Mouse (Mus musculus): ENCODE data around the gene Ctnnd2. TPM values are rescaled to one million over a fixed set of nuclear protein-coding genes. Genes with fewer than 3 reads are reported as not detected.
A peak's percentile ranks its signal among the peaks of the same experiment; 100 is the strongest.

Ctnnd2 gene
- polyA plus RNA-seq, 1 experiment from 2014 or later = 61.2 TPM

DNA sequence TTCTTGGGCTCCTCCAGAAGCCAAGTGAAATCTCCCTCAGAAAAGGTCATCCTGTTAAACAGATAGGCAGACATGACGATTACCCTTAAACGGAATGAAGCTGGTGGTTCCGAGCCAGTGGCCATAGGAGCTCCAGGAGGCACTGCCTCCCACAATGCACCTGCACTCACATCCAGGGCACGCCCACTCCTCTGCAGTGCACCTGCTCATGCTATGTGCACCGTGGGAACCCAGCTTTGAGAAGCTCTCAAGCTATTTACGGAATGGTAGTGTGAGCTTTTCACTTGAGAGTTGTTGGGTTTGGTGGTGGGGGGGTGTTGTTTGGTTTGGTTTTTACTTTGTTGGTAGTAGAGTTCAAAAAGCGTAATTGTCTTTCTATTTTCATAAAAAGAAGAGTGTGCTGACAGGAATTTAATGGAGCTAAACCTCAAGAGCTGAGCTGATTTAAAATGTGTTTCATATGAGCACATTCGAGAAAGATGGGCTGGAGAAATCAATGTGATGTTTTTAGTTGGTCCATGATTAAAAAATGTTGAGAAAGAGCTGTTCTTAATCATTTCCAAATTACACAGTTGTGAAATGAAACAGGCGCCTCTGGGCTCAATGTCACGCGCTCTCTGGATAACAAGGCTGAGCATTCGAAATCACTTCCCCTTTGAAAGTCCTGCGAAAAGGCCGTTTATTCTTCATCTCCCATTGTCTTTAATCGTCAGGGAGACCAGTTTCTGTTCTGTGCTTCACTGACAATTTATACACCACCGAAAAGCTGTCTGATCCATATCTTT is 802.8 kb downstream of the Ctnnd2 start:
- Histone ChIP-seq H3K4me2 (ENCODE audit: low read length) (no peak overlapping the region), H3K27ac (replicated peaks; ENCODE audit: low read depth, low read length) (no peak overlapping the region; the same call in 1 of the 2 replicates), H3K27me3 (ENCODE audit: control insufficient read depth, insufficient read depth, low read length) (no peaks in the 10 kb centered on the region), H3K36me3 (ENCODE audit: control insufficient read depth, insufficient read depth, low read length) (no peaks in the 10 kb centered on the region; the same call in 1 of the 2 replicates), H3K4me3 (replicated peaks; ENCODE audit: low read depth, low read length) (no peak overlapping the region), H3K9me3 (ENCODE audit: control insufficient read depth, low read length) (no peaks in the 10 kb centered on the region), H3K4me1 (ENCODE audit: control insufficient read depth, insufficient read depth, low read length) (no peaks in the 10 kb centered on the region), H3K9ac (replicated peaks; ENCODE audit: low read length) (no peak overlapping the region)
- peak; percentile 38 for DNase-seq
- 68% methylated on average over 16 of the region's 16 CpGs for WGBS
- ATAC-seq (ENCODE audit: low FRiP score, low TSS enrichment) = no peak

DNA sequence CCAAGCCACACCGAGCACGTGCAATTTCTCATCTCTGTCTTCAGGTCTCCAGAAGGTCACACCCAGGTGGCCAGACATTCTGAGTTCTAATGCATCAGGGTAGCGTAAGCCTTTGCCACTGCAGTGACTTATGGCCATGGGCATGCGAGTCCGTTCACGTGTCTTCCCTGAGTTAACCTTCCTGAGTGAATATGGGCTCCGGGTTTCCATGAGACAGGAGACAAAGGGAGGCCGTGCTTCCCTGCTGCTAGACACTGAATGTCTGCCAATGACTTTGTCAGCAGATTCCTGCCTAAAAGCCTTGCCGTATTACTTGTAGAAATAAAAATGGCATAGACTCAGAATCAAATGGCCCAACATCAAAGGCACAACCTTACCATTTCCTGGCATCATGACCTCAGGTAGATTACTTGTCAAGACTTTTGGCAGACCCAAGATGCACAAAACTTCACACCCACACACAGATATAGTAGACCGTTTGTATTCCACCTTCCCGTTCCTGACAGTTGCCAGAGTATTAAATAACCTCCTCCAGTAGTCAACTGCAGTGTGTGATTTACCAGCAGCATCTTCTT is 804.9 kb downstream of the Ctnnd2 start:
- DNase-seq (no peak), ATAC-seq (ENCODE audit: low FRiP score, low TSS enrichment) (no peak)
- WGBS = 85% methylated on average over 11 of the region's 11 CpGs
- Histone ChIP-seq H3K4me2 (ENCODE audit: low read length) (no peak overlapping the region), H3K27me3 (ENCODE audit: control insufficient read depth, insufficient read depth, low read length) (no peaks in the 10 kb centered on the region), H3K9me3 (ENCODE audit: control insufficient read depth, low read length) (no peaks in the 10 kb centered on the region), H3K4me3 (replicated peaks; ENCODE audit: low read depth, low read length) (no peak overlapping the region), H3K36me3 (ENCODE audit: control insufficient read depth, insufficient read depth, low read length) (no peaks in the 10 kb centered on the region; the same call in 1 of the 2 replicates), H3K4me1 (ENCODE audit: control insufficient read depth, insufficient read depth, low read length) (no peaks in the 10 kb centered on the region), H3K27ac (replicated peaks; ENCODE audit: low read depth, low read length) (no peak overlapping the region), H3K9ac (replicated peaks; ENCODE audit: low read length) (no peak overlapping the region)

DNA sequence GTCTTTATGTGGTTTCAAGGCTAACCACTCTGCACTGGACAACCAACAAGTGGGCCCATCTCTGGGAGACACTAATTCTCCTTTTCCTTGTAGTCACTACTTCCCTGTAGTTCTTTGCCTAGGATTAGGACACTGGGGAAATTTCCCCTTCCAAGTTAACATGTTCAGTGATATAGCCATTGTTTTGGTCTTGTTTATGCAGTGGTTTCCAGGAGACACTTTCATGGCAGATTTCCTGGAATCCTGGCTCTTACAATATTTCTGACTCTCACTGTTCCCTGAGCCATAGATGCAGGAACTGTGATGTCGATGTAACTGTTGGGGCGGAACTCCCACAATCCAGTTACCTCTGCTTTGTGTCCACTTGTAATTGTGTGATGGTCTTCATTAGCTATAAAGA is 814.5 kb downstream of the Ctnnd2 start:
- no peaks in the 10 kb centered on the region for H3K4me1 ChIP-seq (ENCODE audit: control insufficient read depth, insufficient read depth, low read length)
- no peak overlapping the region for H3K9ac ChIP-seq (replicated peaks; ENCODE audit: low read length)
- no peaks in the 10 kb centered on the region for H3K9me3 ChIP-seq (ENCODE audit: control insufficient read depth, low read length)
- no peaks in the 10 kb centered on the region for H3K36me3 ChIP-seq (ENCODE audit: control insufficient read depth, insufficient read depth, low read length)
- H3K4me2 ChIP-seq (ENCODE audit: low read length) = no peak overlapping the region
- no peaks in the 10 kb centered on the region for H3K27me3 ChIP-seq (ENCODE audit: control insufficient read depth, insufficient read depth, low read length)
- DNase-seq (no peak), ATAC-seq (ENCODE audit: low FRiP score, low TSS enrichment) (no peak)
- WGBS = 88% methylated on average over 2 of the region's 2 CpGs
- no peak overlapping the region for H3K27ac ChIP-seq (replicated peaks; ENCODE audit: low read depth, low read length)
- no peak overlapping the region for H3K4me3 ChIP-seq (replicated peaks; ENCODE audit: low read depth, low read length)

DNA sequence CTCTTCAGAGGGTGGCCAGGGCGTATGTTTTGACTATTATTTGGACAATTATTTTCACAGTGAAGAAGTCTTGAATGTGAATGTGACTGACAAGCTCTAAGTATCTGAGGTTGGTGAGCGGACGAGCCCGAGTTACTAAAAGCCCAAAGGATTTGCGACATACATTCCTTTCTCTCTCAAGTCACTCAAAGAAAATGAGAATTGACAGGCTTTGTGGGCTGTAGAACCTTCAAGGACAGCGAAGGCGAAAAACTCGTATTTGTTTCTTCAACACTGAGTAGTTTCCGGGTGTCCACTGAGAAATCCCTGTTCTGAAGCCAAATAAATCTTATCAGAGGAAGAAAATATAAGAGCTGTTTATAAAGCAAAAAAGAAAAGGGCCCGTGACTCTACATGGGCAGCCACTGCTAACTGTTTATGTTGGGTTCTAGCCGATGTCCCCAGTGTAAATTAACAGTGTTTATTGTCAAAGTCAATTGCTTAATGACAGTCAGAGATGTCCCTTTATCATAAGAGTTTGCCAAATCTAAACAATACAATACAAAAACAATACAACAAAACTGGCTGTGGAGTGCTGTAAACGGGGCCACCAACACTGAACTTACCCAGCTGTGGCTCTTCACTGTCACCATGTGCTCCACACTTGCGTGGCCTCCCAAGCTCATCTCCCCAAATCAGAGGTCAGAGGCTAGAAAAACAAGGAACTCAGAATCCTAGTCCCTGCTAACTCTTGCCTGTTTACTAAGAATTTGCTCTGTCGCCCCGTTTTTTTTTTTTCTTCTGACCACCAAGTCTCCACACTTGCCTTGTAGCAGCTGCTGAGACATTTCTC is 818.2 kb downstream of the Ctnnd2 start:
- no peaks in the 10 kb centered on the region for H3K9me3 ChIP-seq (ENCODE audit: control insufficient read depth, low read length)
- H3K4me1 ChIP-seq (ENCODE audit: control insufficient read depth, insufficient read depth, low read length) = no peaks in the 10 kb centered on the region
- no peak overlapping the region for H3K4me2 ChIP-seq (ENCODE audit: low read length)
- H3K36me3 ChIP-seq (ENCODE audit: control insufficient read depth, insufficient read depth, low read length) = no peaks in the 10 kb centered on the region
- ATAC-seq (ENCODE audit: low FRiP score, low TSS enrichment) (no peak), DNase-seq (peak; percentile 30)
- 44% methylated on average over 15 of the region's 15 CpGs for WGBS
- no peaks in the 10 kb centered on the region for H3K27me3 ChIP-seq (ENCODE audit: control insufficient read depth, insufficient read depth, low read length)
- no peak overlapping the region for H3K4me3 ChIP-seq (replicated peaks; ENCODE audit: low read depth, low read length)
- H3K27ac ChIP-seq (replicated peaks; ENCODE audit: low read depth, low read length) = no peak overlapping the region
- H3K9ac ChIP-seq (replicated peaks; ENCODE audit: low read length) = no peak overlapping the region

DNA sequence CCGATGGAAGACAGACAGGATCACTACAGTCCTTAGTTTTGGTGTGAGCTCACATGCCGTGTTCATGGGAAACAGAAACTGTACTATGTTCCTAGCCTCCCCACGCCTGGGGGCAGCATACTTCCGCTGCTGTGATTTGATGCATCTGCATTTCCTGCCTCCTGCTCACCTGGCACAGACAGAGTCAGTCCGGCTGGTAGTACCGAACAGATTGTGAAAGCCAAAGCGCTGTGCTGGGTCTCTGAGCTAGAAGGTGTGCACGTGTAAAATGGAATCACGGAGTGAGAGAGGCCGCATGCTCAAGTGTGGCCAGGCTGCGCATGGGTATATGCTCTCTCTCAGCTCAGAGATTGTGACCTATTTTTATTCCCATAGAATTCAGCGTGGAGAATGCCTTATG is 820.0 kb downstream of the Ctnnd2 start:
- Histone ChIP-seq H3K27ac (replicated peaks; ENCODE audit: low read depth, low read length) (no peak overlapping the region), H3K36me3 (ENCODE audit: control insufficient read depth, insufficient read depth, low read length) (no peaks in the 10 kb centered on the region), H3K27me3 (ENCODE audit: control insufficient read depth, insufficient read depth, low read length) (no peaks in the 10 kb centered on the region), H3K9ac (replicated peaks; ENCODE audit: low read length) (no peak overlapping the region), H3K4me1 (ENCODE audit: control insufficient read depth, insufficient read depth, low read length) (no peaks in the 10 kb centered on the region), H3K9me3 (ENCODE audit: control insufficient read depth, low read length) (no peaks in the 10 kb centered on the region), H3K4me3 (replicated peaks; ENCODE audit: low read depth, low read length) (no peak overlapping the region), H3K4me2 (ENCODE audit: low read length) (no peak overlapping the region)
- no peak for ATAC-seq (ENCODE audit: low FRiP score, low TSS enrichment)
- 94% methylated on average over 12 of the region's 12 CpGs for WGBS
- DNase-seq = no peak

DNA sequence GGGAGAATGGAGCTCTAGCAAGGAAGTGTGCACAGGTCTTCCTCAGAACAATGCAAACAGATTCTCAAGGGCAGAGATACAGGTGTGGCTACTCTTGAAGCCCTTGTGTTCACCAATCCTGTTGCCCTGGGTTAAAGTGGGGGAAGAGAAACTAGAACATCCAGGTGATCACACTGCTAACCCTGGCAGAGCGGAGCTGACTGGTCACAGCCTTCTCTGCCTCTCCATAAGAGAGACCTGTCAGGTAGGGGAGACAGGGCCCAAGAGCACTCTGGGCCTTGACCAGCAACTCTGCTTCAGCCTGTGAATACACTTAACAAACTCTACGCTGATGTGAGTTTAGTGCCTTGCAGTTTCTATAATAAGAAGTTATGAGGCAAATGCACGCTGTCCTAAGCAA is 820.5 kb downstream of the Ctnnd2 start:
- no peaks in the 10 kb centered on the region for H3K9me3 ChIP-seq (ENCODE audit: control insufficient read depth, low read length)
- ATAC-seq (ENCODE audit: low FRiP score, low TSS enrichment) = no peak
- no peak for DNase-seq
- H3K4me1 ChIP-seq (ENCODE audit: control insufficient read depth, insufficient read depth, low read length) = no peaks in the 10 kb centered on the region
- H3K9ac ChIP-seq (replicated peaks; ENCODE audit: low read length) = no peak overlapping the region
- no peak overlapping the region for H3K4me3 ChIP-seq (replicated peaks; ENCODE audit: low read depth, low read length)
- H3K4me2 ChIP-seq (ENCODE audit: low read length) = no peak overlapping the region
- H3K36me3 ChIP-seq (ENCODE audit: control insufficient read depth, insufficient read depth, low read length) = no peaks in the 10 kb centered on the region
- H3K27ac ChIP-seq (replicated peaks; ENCODE audit: low read depth, low read length) = no peak overlapping the region
- H3K27me3 ChIP-seq (ENCODE audit: control insufficient read depth, insufficient read depth, low read length) = no peaks in the 10 kb centered on the region
- 96% methylated on average over 3 of the region's 3 CpGs for WGBS

DNA sequence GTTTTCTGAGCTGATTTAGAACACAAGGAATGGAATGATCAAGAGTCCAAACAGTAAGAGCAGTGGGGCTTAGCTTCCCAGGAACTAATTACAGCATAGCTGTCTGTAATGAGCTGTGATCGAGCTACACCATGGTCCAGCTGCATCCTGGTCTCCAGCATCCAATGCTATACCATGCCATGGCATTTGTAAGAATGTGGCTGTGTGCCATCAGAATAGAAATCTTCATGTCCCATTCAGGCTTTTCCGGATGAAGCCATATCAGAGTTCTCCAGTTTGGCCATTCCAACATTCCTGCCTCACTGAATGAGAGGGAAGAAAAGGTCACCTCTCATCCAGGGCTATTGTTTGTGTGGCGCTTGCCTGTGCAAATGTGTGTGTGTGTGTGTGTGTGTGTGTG is 823.0 kb downstream of the Ctnnd2 start:
- no peak for ATAC-seq (ENCODE audit: low FRiP score, low TSS enrichment)
- no peak overlapping the region for H3K4me2 ChIP-seq (ENCODE audit: low read length)
- 89% methylated on average over 3 of the region's 3 CpGs for WGBS

DNA sequence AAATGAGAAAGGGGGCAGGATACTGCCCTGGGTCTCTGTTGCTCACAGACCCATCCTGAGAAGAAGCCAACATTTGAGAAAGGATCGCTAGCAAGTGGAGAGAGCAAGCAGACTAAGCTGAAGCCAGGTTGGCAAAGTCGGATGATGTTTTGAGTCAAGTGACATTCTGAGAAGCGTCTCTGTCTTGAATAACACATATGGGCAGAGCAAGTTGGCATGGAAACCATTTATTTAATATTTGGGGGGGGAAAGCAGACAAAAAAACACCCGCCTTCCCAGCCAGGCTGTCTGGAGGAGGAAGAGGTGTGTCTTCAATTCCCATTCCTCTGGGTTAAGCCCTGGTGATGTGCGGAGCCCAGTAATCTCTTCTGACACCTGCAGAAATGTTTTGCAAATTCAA is 832.1 kb downstream of the Ctnnd2 start:
- no peaks in the 10 kb centered on the region for H3K4me1 ChIP-seq (ENCODE audit: control insufficient read depth, insufficient read depth, low read length)
- WGBS = 83% methylated on average over 5 of the region's 5 CpGs
- H3K4me3 ChIP-seq (replicated peaks; ENCODE audit: low read depth, low read length) = no peak overlapping the region
- no peak for DNase-seq
- no peaks in the 10 kb centered on the region for H3K27me3 ChIP-seq (ENCODE audit: control insufficient read depth, insufficient read depth, low read length)
- ATAC-seq (ENCODE audit: low FRiP score, low TSS enrichment) = no peak
- H3K9ac ChIP-seq (replicated peaks; ENCODE audit: low read length) = no peak overlapping the region
- 0 out of 2 replicates have a peak, but pooled peaks cover 2% of the 10 kb centered on the region for H3K36me3 ChIP-seq (ENCODE audit: control insufficient read depth, insufficient read depth, low read length)
- H3K9me3 ChIP-seq (ENCODE audit: control insufficient read depth, low read length) = no peaks in the 10 kb centered on the region
- no peak overlapping the region for H3K27ac ChIP-seq (replicated peaks; ENCODE audit: low read depth, low read length)
- H3K4me2 ChIP-seq (ENCODE audit: low read length) = no peak overlapping the region

More for the DNA sequence above, 823.0 kb downstream of the Ctnnd2 start:
- no peak for DNase-seq
- H3K4me1 ChIP-seq (ENCODE audit: control insufficient read depth, insufficient read depth, low read length) = no peaks in the 10 kb centered on the region
- no peaks in the 10 kb centered on the region for H3K36me3 ChIP-seq (ENCODE audit: control insufficient read depth, insufficient read depth, low read length)
- H3K4me3 ChIP-seq (replicated peaks; ENCODE audit: low read depth, low read length) = no peak overlapping the region
- no peak overlapping the region for H3K9ac ChIP-seq (replicated peaks; ENCODE audit: low read length)
- no peaks in the 10 kb centered on the region for H3K27me3 ChIP-seq (ENCODE audit: control insufficient read depth, insufficient read depth, low read length)
- no peak overlapping the region for H3K27ac ChIP-seq (replicated peaks; ENCODE audit: low read depth, low read length)
- no peaks in the 10 kb centered on the region for H3K9me3 ChIP-seq (ENCODE audit: control insufficient read depth, low read length)
